Mouse (Mus musculus) ES-E14 (cell line): ENCODE results near the gene Il4i1.

Experiments used
- CHD2 ChIP-seq: IDR thresholded peaks from 2 replicates; pipeline ENCODE4 v1.6.1; 2014; ENCODE audit warnings: mild to moderate bottlenecking, low read depth, low read length, inconsistent platforms
- HCFC1 ChIP-seq: IDR thresholded peaks from 2 replicates; pipeline ENCODE4 v1.6.1; 2012; ENCODE audit warnings: low read length, inconsistent platforms, borderline replicate concordance; ENCODE audit not compliant: insufficient read depth
- MAFK ChIP-seq: IDR thresholded peaks from 2 replicates; pipeline ENCODE4 v1.6.1; 2014; ENCODE audit warnings: mild to moderate bottlenecking, low read depth, low read length, inconsistent platforms; ENCODE audit not compliant: insufficient read depth
- ZC3H11A ChIP-seq: IDR thresholded peaks from 2 replicates; pipeline ENCODE4 v1.6.1; 2012; ENCODE audit warnings: low read depth, mild to moderate bottlenecking, inconsistent platforms, low read length, borderline replicate concordance
- ZNF384 ChIP-seq: IDR thresholded peaks from 2 replicates; pipeline ENCODE4 v1.6.1; 2012; ENCODE audit warnings: low read depth, low read length, inconsistent platforms

DNA sequence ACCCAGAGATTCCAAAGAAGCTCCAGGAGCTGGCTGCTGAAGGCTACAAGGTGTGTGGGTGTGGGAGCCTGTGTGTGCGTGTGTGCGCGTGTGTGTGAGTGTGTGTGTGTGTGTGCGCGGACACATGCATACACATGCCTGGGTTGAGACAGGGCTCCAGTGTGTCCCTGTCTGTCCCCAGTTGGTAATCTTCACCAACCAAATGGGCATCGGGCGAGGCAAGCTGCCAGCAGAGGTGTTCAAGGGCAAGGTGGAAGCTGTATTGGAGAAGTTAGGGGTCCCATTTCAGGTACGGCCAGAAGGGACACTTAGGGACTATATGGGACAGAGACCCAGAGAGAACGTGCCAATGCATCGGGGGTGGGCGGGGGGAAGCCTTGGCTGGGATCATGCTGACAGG is 43.7 kb downstream of the Il4i1 start:
- TF ChIP-seq ZNF384 (no peak), HCFC1 (no peak), MAFK (no peak), CHD2 (no peak), ZC3H11A (no peak)
